Mouse (Mus musculus) right cerebral cortex, adult 18-20 months (tissue): Measurements from ENCODE around the gene Dnm3.

Source experiments
- DNase-seq: peaks from one replicate; pipeline ENCODE4 v3.0.0; 2022; ENCODE audit warnings: mixed read lengths

Gene Dnm3

DNA sequence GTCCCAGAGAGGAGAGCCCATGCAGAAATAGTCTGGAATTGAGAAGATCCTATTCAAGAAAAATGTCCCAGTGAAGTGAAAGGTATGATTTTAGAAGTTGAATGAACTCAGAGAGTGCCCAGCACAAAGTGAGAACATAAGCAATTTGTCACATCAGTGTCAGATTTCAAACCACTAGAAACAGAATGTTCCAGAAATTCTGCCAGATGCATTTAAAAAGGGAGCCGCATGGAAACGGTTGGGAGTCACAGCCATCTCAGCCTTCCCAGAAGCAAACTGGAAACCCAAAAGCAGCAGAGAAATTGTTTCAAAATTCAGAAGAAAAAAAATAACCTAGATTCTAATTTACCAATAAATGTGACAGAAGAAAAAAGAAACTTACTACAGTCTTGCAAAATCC, 154.7 kb downstream of the Dnm3 start:
- DNase-seq: no peak

DNA sequence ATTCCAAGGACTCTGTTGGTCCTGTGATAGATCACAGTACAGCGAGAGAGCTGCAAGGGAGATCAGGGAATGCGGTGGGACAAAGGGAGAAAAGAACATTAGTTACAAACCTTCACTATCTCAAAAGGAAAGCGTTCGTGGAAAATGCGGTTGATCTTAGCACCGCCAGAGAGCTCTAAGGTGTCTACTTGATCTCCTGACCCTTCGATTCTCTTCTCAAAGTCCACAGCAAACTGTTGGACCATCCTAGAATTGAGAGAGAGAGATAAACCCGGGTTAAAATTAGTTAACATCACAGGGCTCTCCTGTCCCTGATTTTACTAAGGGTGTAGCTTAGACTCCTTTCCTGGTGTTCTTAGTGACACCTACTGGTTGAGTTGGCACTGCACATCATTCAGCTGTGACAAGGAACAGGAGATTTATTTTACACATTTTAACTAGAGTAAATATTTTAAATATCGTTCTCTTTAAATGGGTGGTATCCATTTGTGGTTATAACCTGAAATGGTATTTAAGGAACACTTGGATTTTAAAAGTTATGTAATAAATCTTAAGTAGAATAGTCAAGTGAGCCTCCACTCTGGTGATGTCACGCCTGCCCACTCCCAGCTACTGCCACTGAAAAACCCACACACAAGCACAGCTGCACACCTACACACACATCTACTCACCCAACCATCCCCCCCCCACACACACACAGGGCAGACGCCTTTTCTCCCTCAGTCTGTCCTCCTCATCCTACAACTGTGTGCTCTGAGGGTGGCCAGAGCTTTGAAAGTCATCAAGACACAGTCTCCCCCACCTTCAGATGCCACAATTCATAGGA, 164.2 kb downstream of the Dnm3 start:
- peak; percentile 63 for DNase-seq

DNA sequence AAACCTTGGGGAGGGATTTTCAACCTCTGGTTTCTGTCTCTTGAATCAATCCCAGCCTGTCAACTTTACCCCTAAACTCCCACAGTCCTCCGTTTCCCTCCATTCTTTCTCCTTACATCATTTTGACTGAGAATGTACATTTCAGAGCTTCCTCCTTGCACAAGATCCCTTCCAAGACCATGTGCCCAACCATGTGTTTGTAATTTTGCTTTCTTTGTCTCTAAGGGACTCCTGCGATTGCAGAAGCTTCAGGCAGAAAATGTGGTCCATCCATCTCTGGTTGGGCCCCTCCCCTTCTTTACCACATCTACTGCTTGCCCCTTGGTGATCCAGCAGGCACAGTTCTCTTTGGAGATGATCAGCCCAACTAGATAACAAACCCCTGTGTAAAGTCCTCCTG, 165.2 kb downstream of the Dnm3 start:
- no peak for DNase-seq

DNA sequence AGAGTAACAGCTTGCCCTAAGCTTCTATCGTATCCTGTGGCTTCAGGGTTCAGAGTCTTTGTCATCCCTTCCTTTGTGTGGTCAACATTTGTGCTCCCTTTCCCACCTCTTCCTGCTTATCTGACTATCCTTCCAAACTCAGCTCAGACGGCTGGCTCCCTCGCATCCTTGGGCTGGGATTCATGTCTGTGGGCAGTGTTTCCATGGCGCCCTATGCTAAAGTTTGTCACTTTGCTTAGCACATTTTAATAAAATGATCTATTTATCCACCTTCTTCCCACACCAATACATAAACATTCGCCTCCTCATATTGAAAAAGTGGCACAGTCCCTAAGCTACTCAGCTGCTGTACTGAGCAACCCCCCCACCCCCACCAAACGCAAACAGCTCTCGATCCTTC, 165.7 kb downstream of the Dnm3 start:
- peak; percentile 40 for DNase-seq

DNA sequence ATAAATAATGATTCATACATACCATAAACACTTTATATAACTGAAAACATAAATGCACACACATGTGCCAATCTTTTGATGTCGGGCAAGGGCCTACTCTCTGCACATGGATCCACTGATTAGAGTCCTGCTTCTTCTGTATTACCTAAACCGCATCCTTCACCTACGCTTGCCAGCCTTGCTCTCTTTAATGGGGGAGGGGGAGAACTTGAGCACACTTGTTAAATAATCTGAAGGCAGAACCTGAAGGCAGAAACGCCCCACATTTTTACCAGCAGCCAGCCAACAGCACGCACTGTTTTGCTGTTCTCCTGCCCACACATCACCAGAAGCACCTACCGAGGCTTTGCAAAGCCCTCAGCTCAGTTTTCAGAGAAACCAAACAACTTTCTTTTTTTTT, 172.6 kb downstream of the Dnm3 start:
- DNase-seq: peak; percentile 62

DNA sequence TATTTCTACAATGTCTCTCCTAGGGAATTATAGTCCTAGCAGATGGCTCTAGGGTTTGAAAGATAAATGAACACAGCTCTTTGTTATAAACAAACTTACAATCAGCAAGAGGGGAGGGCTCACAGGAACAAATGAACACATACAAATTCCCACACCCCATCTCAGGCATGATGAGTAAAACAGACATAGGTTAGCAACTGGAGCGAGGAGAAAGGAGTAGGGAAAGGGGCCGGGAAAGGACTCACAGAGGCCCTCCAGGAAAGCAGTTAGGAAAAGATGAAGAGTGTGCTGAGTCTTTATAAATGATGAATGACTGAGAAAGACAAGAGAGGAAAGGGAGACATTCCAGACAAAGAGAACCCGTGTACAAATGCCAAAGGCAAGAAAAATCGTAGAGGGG, 175.4 kb downstream of the Dnm3 start:
- DNase-seq: no peak

DNA sequence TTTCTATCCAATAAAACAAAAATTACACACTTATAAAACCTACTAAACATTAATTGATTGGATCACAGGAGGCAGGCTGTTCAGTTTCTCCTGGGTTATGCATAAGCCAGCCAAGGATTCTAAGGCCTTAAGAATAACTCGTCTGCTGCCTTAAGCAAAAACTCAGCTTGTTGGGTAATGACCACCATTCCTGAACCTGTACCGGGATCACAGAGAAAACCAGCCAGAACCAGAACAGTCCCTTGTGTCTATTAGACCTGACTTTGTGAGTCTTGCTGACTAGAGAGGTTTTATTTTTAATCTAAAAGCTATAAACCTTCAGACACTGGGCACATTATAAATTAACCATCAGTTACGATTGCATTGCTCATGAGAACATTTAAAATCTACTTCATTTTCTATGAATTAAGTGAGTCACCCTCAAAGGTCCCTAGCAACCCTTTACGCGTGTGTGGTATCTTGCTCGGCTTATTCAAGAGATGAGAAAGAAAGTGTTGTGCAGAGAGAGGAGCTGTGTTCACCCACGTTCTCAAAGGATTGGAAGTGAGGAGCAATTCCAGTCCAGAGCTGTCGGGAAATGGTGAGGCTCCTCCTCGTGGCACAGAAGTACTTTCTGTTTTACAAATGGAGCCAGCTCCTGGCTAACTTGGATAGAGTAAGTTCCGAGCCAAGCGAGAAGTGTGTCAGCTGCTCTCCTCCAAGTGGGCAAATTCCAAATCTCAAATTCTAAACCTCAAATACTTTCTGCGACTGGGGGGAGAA, 178.1 kb downstream of the Dnm3 start:
- peak; percentile 71 for DNase-seq

DNA sequence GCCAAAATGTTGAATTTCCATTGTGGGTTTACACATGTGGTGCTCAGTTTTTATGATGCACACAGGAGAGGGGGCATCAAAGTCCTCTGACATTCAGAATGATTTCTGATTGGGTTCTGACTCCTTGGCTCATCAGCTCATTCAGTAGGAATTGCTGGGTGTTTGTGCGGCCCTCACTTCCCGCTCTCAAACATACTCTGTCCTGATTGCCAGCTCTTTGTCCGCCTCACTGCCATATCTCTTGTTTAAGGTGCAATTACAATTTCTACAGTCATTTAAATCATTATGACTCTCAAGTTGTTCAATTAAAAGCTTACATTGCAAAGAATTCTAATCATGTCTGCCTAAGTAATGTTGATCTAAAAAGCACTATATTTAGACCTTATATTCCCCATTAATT, 179.3 kb downstream of the Dnm3 start:
- DNase-seq: no peak

DNA sequence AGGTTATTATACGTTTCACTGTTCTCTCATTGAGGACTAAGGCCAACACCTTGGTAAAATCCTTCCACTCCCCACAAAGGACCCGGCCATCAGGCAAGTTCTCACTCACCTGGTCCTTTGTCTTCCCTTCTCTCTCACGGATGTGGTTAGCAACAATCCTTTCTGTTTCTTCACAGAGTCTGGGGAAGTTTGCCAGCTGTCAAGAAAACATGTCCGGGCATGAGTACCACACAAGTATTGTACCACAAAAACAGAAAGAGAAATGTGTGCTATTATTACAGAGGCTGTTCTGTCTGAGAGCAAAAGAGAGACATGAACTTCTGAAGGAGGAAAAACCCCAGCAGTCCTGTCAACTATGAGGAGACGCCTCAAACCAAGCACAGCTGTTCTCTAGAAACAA, 182.4 kb downstream of the Dnm3 start:
- DNase-seq: no peak

DNA sequence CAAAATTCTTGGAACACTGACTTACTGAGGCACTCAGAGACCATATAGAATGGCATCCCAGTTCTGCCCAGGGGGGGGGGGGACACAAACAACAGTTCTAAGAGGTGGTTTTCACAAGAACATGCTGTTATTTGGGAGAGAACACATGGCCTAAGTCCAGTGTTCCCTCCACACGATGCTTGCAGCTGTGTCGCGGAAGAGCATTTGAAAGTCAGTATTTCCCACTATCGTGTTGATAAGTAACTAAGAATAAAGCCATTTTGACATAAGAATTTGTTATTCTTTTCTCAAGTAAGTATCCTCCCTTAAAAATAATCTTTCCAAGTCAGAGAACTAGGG, 183.3 kb downstream of the Dnm3 start:
- no peak for DNase-seq

DNA sequence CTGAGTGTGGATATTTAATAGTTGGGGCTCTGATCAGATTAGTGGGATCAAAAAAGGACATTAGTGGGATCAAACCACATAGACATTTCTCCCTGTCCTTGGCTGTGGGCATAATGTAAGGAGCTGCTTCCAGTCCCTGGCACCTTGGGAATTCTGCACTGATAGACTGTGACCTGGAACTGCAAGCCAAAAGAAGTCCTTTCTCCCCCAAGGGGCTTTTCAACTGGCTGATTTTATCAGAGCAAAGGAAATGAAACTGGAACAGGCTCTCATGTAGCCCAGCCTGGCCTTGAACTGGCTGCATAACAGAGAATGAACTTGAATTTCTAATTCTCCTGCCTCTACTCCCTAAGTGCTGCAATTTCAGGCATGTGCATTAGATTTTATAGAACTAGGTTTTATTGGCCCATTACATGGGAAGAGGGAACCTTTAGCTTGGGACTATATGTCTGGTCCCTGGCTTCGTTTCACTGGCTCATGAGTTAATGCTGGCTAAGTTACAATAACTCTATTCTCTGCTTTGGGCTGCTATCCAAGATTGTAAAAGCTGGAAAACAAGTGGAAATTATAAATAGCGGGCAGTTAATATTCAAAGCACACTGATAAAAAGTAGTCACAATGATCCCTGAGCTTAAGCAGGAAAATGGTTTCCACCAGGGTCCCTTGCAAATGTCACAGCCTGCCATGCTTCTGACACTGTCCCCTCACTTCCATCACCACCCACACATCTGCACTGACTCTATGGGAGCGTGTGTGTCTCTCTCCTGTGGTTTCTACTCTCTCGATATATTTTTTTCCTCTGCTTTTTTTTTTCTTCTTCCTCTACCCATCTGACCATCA, 183.9 kb downstream of the Dnm3 start:
- DNase-seq: no peak

DNA sequence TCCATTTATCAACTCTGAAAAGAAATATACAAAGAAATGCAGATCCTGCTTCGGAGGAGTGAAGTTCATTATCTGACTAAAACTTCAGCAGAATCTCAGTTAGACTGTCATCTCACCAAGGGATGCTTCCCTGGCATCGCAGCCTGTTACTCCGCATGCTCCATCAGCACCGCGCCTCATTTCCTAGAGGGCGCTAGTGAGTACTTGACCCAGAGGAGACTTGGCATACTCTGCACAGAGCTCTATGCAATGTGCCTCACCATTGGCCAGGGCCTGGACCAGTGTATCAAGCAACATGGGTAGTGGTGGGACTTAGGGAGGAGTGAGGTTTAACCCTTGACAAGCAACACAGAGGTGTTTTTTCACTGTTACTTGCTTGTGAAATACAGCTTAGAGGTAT, 190.9 kb downstream of the Dnm3 start:
- no peak for DNase-seq

DNA sequence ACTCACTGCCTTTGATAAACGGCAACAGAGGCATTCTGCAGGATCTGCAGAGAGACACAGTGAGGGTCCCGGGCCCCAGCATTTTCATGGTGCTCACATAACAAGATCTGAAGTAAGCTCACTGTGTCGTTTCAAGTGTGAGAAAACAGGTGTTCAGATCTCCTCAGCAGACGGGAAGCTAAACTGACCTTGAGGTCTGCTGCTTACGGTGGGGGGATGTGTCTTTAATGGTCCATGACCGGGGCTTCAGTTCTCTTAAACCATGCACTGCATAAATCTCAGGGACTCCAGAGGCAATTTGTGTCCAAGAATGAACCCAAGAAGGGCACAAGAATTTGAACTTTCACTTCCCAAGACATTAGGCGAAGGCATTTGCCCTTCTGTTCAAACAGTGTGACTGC, 195.9 kb downstream of the Dnm3 start:
- no peak for DNase-seq

DNA sequence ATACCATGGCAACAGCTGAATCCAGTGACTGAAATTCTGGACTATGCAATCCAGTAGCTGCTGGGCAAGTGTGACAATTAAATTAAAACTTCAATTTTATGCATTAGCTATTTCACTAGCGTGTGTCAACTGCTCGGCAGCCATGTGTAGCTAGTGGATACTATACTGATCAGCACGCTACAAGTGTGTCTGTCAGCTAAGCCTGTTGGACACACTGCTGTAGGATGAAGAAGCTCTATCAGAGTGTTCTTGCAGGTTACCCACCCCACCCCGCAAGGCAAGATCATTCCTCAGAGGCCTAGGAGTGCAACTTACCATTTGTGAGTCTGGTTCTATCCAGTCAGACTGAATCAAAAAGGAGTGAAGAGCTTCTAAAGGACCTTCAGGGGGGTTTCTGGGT, 197.8 kb downstream of the Dnm3 start:
- DNase-seq: no peak

DNA sequence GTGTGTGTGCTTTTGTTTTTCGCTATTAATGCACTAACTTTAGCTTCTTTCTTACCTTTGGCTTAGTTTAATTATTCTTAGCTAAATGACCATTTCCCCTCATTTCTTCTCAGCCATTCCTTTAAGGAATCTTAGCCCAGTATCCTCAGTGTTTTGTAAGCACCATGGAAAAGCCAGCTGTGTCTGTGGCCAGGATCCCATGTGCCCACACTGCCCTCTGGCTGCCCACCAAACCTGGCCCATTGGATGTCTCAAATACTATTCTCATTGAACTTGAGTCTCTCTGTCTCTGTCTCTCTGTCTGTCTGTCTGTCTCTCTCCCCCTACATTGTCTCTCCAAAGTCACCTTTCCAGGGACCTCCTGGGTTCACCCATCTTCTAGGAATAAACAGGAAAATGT, 201.8 kb downstream of the Dnm3 start:
- no peak for DNase-seq

DNA sequence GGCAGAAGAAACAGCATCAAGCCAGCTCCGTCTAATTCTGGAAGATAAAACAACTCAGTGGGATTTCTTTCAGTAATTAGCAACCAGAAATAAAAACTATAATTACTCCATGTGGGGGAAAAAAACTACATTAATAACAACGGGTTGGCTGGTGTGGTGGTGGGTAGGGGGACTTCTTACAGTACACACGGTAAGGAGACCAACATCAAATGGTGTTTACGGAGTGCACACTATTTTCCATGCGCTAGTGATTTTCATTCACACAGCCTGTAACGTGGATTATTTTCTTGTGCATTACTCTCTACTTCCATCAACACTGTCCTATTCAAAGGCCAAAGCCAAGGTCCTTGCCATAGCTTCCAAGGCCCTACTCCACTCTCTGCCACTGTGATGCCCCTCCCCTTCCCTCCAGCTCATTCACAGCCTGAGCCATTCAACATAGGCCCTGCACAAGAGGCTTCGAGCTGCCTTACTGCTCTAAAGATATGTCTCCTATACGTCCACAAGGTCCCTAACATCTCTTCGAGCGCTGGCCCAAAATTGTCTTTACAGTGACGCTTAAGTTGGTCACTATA, 203.1 kb downstream of the Dnm3 start:
- no peak for DNase-seq

DNA sequence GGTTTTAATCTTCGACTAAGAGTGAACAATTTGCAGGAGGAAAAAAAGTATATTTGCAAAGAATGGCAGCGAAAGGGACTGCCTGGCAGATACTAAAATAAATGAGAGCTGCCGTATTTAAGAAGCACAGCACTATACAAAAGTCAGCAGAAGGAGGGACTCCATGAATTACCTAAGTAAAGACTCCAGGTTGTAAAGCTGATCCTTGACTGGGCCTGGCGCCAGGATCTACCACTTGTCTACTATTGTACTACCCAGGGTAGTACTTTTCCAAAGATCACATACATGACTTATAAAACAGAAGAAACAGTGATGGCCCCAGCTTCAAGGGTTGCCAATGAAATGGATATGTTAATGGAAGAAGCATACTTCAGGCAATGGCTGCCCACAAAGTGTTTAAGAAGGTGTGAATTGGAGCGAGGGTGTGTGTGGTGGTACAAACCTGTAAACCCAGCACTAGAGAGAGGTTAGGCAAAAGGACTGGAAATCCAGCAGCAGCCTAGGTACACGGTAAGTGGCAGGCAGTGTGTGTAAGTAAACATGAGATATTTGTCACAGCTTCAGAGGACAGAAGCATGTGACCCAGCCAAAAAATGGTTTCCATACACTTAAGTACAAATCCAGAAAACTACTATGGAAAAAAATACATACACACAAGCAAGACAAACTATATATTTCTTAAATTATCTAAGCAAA, 220.8 kb downstream of the Dnm3 start:
- no peak for DNase-seq

DNA sequence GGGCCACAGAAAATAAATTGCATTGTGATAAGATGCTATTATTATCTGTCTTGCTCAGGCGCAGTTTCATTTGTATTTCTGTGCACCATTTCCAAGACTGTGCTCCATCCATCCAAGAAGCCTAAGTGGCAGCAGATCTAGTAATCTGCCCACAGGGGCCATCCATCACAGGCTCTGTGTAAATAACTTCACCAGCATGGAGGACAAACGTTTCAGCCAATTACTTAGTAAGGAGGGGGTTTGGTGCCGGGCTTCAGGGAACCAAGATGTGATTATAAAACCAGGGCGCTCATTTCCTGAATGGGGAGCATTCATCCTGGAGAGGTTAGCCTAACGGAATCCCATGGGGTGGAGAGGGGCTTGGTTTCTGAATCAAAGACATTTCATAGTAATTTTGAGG, 222.9 kb downstream of the Dnm3 start:
- DNase-seq: no peak

DNA sequence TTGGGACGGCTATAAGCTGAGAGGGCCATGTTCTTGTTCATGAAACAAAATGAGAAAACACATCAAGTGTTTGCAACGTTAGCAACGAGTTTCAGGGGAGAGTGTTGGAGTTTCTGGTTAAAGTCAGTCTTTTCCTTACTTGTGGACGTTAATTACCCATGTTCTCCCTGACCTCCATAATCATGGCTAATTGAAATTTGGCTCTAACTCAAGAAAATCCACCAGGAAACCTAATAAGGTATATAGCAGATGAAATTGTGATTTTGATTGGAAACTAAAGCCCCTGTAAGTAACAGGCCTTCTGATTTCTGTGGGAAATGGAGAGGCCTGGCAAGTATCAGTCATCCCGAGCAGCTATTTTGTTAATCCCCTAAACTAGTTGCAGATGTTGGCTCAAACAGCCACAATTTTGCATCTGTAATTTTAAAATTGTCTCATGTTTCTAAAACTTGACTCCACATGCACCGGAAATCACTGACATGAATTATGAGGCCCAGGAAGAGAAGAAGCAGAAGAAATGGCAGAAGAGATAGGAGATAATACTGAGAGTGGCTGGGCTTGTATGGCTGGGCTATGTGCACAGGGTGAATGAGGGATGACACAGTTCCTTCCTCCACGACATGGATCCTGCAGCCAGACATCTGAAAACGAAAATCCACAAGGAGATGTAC, 223.7 kb downstream of the Dnm3 start:
- DNase-seq: no peak

DNA sequence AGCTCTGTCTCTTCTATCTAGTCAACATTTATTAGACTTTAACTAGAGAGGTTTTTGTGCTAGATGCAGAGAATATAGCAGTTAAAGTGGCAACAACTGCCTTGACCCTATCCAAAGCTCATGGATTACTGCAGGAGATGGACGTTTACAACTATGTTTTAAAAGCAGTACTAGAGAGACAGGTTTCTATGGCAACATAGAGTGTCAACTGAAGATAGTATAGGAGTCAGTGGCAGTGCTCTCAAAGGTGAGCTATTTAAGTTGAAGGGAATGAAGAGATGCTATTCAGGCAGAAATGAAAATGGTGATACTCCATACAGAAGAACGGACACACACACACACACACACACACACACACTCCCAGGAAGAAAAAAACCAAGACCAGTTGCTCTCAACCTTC, 225.0 kb downstream of the Dnm3 start:
- no peak for DNase-seq

DNA sequence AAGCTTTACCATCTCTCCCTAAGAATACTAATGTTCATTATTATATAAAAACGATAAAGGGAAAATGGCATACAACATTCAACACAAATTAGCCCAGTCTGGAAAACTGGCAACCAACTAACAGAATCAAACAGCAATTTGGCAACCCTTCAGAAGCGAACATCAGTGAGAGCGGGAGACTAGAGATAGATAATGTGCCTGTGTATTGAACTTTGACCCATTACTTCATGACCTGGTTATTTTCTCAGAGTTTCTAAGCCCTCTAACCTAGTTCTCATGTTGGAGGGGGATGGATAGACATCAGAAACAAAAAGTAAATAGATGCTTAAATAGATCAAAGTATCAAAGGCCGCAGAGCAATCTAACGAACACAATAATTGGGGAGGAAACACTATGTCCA, 230.6 kb downstream of the Dnm3 start:
- no peak for DNase-seq

DNA sequence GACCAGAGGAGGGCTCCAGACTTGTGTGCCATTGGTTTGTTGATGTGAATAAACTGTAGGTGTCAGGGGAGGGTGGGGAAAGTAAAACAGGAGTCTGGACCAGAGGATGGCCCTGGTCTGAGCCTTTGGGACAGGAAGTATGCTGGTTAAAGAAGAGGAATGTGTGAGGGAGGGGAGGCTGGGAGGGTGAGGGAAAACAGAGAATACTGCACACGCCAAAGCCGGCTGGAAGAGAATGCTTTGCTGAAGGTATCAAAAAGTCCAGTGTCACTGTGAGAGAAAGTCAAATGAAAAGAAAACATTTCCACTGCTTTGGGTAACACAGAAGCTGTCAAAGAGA, 234.2 kb downstream of the Dnm3 start:
- no peak for DNase-seq
